Mouse (Mus musculus) bone marrow, adult 2 months (tissue): Measurements from ENCODE around the gene Ppl. TPM values are rescaled to one million over a fixed set of nuclear protein-coding genes. Genes with fewer than 3 reads are reported as not detected.

Experiments used
- H3K27ac ChIP-seq: fragments of 200-500 bp; 2 replicates; pipeline ENCODE4 v1.5.1; 2012; ENCODE audit warnings: low read depth, mild to moderate bottlenecking, control low read depth, inconsistent platforms, low read length; ENCODE audit not compliant: control insufficient read depth, poor library complexity, insufficient read depth
- H3K4me1 ChIP-seq: fragments of 200-500 bp; 2 replicates; pipeline ENCODE4 v1.6.1; 2011; ENCODE audit warnings: low read length; ENCODE audit not compliant: control insufficient read depth, insufficient read depth
- H3K4me3 ChIP-seq: fragments of 200-500 bp; replicated peaks from 2 replicates; pipeline ENCODE3; 2011; ENCODE audit warnings: mild to moderate bottlenecking, low read depth, low read length, control low read depth; ENCODE audit not compliant: control insufficient read depth
- CTCF ChIP-seq: fragments of 200-500 bp; IDR thresholded peaks from 2 replicates; pipeline ENCODE4 v1.5.1; 2011; ENCODE audit warnings: low read length, control low read depth; ENCODE audit not compliant: control insufficient read depth, insufficient read depth
- POLR2A ChIP-seq: fragments of 200-500 bp; IDR thresholded peaks from 2 replicates; pipeline ENCODE4 v1.6.1; 2011; ENCODE audit warnings: low read depth, mild to moderate bottlenecking, control low read depth, low read length, borderline replicate concordance; ENCODE audit not compliant: control insufficient read depth
- WGBS: fragments of 180-500 bp; shearing (Covaris S2); methylation state at CpG from one replicate; pipeline ENCODE4 v1.1.7; 2018; 5-methylcytosine and 5-hydroxymethylcytosine counted together
- polyA plus RNA-seq: library from polyadenylated mRNA; stranded (reverse); fragments of >200 nt; gene quantifications from 2 replicates; pipeline ENCODE4 v1.2.4, GENCODE M21; 2011; ENCODE audit warnings: low replicate concordance; ENCODE audit not compliant: missing spikeins, insufficient read depth, insufficient read length

The Ppl gene
- 1.1 and 1.8 TPM in 2 replicates for polyA plus RNA-seq

- Histone ChIP-seq H3K4me3 (no peak within 1 kb of the TSS), H3K4me1 (no peaks in the 10 kb centered on the region; the same call in 1 of the 2 replicates), H3K27ac (no peak within 1 kb of the TSS)
- TF ChIP-seq CTCF: no peak
- 2% methylated on average over 39 of the region's 39 CpGs for WGBS
Measured at GRCm38 (mm10) chr16:5132401-5132801, at the start of gene Ppl. Ppl (minus strand) TSS chr16:5132421.

GRCm38 (mm10) chr16:5172636-5173035 lies 40.4 kb upstream of the Ppl start:
- no peak overlapping the region for H3K27ac ChIP-seq
- TF ChIP-seq CTCF (no peak), POLR2A (no peak)
- H3K4me1 ChIP-seq: no peaks in the 10 kb centered on the region
- H3K4me3 ChIP-seq: no peak overlapping the region
- WGBS: 81% methylated on average over 6 of the region's 6 CpGs

- TF ChIP-seq POLR2A (no peak), CTCF (no peak)
- Histone ChIP-seq H3K4me1 (no peaks in the 10 kb centered on the region), H3K27ac (no peak overlapping the region), H3K4me3 (no peak overlapping the region)
- 70% methylated on average over 5 of the region's 5 CpGs for whole genome bisulfite sequencing
Measured at GRCm38 (mm10) chr16:5168829-5169228, 36.6 kb upstream of the Ppl start.

GRCm38 (mm10) chr16:5168038-5168437 lies 35.8 kb upstream of the Ppl start:
- H3K27ac ChIP-seq: no peak overlapping the region
- no peaks in the 10 kb centered on the region for H3K4me1 ChIP-seq
- 75% methylated on average over 2 of the region's 2 CpGs for WGBS
- no peak overlapping the region for H3K4me3 ChIP-seq
- TF ChIP-seq CTCF (no peak), POLR2A (no peak)

- no peaks in the 10 kb centered on the region for H3K4me1 ChIP-seq
- 24% methylated on average over 6 of the region's 6 CpGs for WGBS
- H3K4me3 ChIP-seq: no peak overlapping the region
- no peak overlapping the region for H3K27ac ChIP-seq
- TF ChIP-seq POLR2A (no peak), CTCF (no peak)
Measured at GRCm38 (mm10) chr16:5164327-5164726, 32.1 kb upstream of the Ppl start.

GRCm38 (mm10) chr16:5159248-5159647 lies 27.0 kb upstream of the Ppl start:
- WGBS: 81% methylated on average over 8 of the region's 8 CpGs
- TF ChIP-seq CTCF (no peak), POLR2A (no peak)
- Histone ChIP-seq H3K4me1 (no peaks in the 10 kb centered on the region), H3K4me3 (no peak overlapping the region), H3K27ac (no peak overlapping the region)

GRCm38 (mm10) chr16:5157113-5157512 lies 24.9 kb upstream of the Ppl start:
- no peak for TF ChIP-seq POLR2A
- no peak for TF ChIP-seq CTCF
- 63% methylated on average over 3 of the region's 3 CpGs for WGBS
- no peaks in the 10 kb centered on the region for H3K4me1 ChIP-seq
- H3K27ac ChIP-seq: no peak overlapping the region
- H3K4me3 ChIP-seq: no peak overlapping the region

- WGBS: 57% methylated on average over 2 of the region's 2 CpGs
- no peak overlapping the region for H3K27ac ChIP-seq
- H3K4me3 ChIP-seq: no peak overlapping the region
- TF ChIP-seq POLR2A: no peak
- no peaks in the 10 kb centered on the region for H3K4me1 ChIP-seq
Measured at GRCm38 (mm10) chr16:5156495-5156894, 24.3 kb upstream of the Ppl start.

GRCm38 (mm10) chr16:5155014-5155413 lies 22.8 kb upstream of the Ppl start:
- TF ChIP-seq CTCF: no peak
- no peak for TF ChIP-seq POLR2A
- H3K27ac ChIP-seq: no peak overlapping the region
- 50% methylated on average over 3 of the region's 3 CpGs for WGBS

More at GRCm38 (mm10) chr16:5155014-5155413, 22.8 kb upstream of the Ppl start:
- Histone ChIP-seq H3K4me3 (no peak overlapping the region), H3K4me1 (no peaks in the 10 kb centered on the region)
